29 mouse cellular contexts compared by ENCODE assay signal in the genomic region with DNA sequence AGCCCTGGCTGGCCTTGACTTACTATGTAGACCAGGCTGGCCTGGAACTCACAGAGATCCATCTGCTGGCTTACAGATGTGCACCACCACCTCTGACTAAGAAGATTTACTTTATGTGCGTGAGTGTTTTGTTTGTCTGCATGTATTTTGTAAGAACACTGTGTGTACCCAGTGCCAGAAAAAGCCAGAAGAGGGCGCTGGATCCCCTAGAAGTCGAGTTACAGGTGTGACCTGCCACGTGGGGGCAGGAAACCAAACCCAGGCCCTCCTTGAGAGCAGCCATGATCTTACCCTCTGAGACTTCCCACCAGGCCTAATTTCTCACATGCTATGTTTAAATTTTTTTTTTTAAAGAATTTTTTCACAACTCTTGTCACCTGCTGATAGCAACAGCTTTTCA. TPM values are rescaled to one million over a fixed set of nuclear protein-coding genes. Genes with fewer than 3 reads are reported as not detected.
DNase-seq lines count a peak whose midpoint lies in the region; ATAC-seq and TF ChIP-seq lines count a peak whose summit lies in the region.
"Had no signal": no experiment of that assay in that cellular context is flagged by ENCODE, and none has a peak within 500 bp of the region (broad histone marks: within the 10 kb centered on the region; RNA-seq: fewer than 3 reads in every experiment).

No protein-coding gene starts in this region.

- H3K9ac ChIP-seq in intestine, postnatal 0 days (ENCODE audit: low read depth, low read length) = no peak overlapping the region
- H3K9ac ChIP-seq in intestine, embryonic 15.5 days = no peak overlapping the region
- H3K9ac ChIP-seq in lung, postnatal 0 days (replicated peaks; ENCODE audit: low read depth) = no peak overlapping the region
- no peak overlapping the region for H3K9ac ChIP-seq in ES-E14 (ENCODE audit: insufficient read depth, low read depth, low read length, poor library complexity, severe bottlenecking)
- no peak overlapping the region for H3K9ac ChIP-seq in neural tube, embryonic 15.5 days (replicated peaks)
- H3K9ac ChIP-seq: heart, embryonic 15.5 days; hindbrain, embryonic 14.5 days; limb, embryonic 13.5 days; liver, embryonic 14.5 days; lung, embryonic 14.5 days; midbrain, embryonic 15.5 days; neural tube, embryonic 13.5 days; stomach, embryonic 15.5 days had no signal

- in situ Hi-C loops in ES-E14 (cut with MboI; ENCODE audit: low sequenced_read_pairs in 2 of 2, unreplicated experiment in 2 of 2) = no loop called here

- no peak overlapping the region for H3K4me3 ChIP-seq in intestine, postnatal 0 days (ENCODE audit: low read depth, low read length)
- H3K4me3 ChIP-seq in intestine, embryonic 15.5 days (replicated peaks) = no peak overlapping the region
- H3K4me3 ChIP-seq in lung, postnatal 0 days (ENCODE audit: low read depth, low read length) = no peak overlapping the region
- H3K4me3 ChIP-seq in ES-E14 (ENCODE audit: insufficient read depth in 1 of 2, low read depth in 1 of 2, low read length in 2 of 2, poor library complexity in 1 of 2, severe bottlenecking in 1 of 2) = no peak overlapping the region
- no peak overlapping the region for H3K4me3 ChIP-seq in neural tube, embryonic 15.5 days (replicated peaks)
- H3K4me3 ChIP-seq: forebrain, embryonic 10.5 days; heart, embryonic 15.5 days; limb, embryonic 13.5 days; midbrain, embryonic 15.5 days; myocyte; neural tube, embryonic 13.5 days; stomach, embryonic 15.5 days had no signal

- no peak for TF ChIP-seq EP300 in lung, postnatal 0 days (IDR thresholded peaks at IDR 0.05)

- no peak overlapping the region for H3K4me2 ChIP-seq in intestine, postnatal 0 days (replicated peaks; ENCODE audit: low read depth)
- no peak overlapping the region for H3K4me2 ChIP-seq in intestine, embryonic 15.5 days (replicated peaks)
- no peak overlapping the region for H3K4me2 ChIP-seq in lung, postnatal 0 days (replicated peaks; ENCODE audit: low read depth, low read length)
- no peak overlapping the region for H3K4me2 ChIP-seq in neural tube, embryonic 15.5 days
- H3K4me2 ChIP-seq: heart, embryonic 15.5 days; hindbrain, embryonic 14.5 days; limb, embryonic 13.5 days; lung, embryonic 14.5 days; midbrain, embryonic 15.5 days; neural tube, embryonic 13.5 days; stomach, embryonic 15.5 days had no signal

- WGBS in intestine, postnatal 0 days = 75% methylated on average over 4 of the region's 4 CpGs
- 70% methylated on average over 4 of the region's 4 CpGs for WGBS in intestine, embryonic 15.5 days
- 59% methylated on average over 4 of the region's 4 CpGs for WGBS in lung, postnatal 0 days
- WGBS in neural tube, embryonic 15.5 days = 80% methylated on average over 4 of the region's 4 CpGs

- H3K9me3 ChIP-seq in intestine, postnatal 0 days (ENCODE audit: control insufficient read depth) = no peaks in the 10 kb centered on the region
- no peaks in the 10 kb centered on the region for H3K9me3 ChIP-seq in intestine, embryonic 15.5 days
- no peaks in the 10 kb centered on the region for H3K9me3 ChIP-seq in lung, postnatal 0 days (ENCODE audit: low read length)
- H3K9me3 ChIP-seq in ES-E14 (ENCODE audit: control insufficient read depth, insufficient read depth, low read depth, low read length) = no peaks in the 10 kb centered on the region
- no peaks in the 10 kb centered on the region for H3K9me3 ChIP-seq in neural tube, embryonic 15.5 days (replicated peaks)
- H3K9me3 ChIP-seq: forebrain, embryonic 10.5 days; heart, embryonic 15.5 days; limb, embryonic 13.5 days; midbrain, embryonic 15.5 days; neural tube, embryonic 13.5 days; stomach, embryonic 15.5 days had no signal

- H3K27ac ChIP-seq in intestine, postnatal 0 days (ENCODE audit: low read depth, low read length) = no peak overlapping the region
- no peak overlapping the region for H3K27ac ChIP-seq in intestine, embryonic 15.5 days
- H3K27ac ChIP-seq in lung, postnatal 0 days (ENCODE audit: low read length) = no peak overlapping the region
- no peak overlapping the region for H3K27ac ChIP-seq in ES-E14 (ENCODE audit: insufficient read depth, low read depth, low read length, poor library complexity, severe bottlenecking)
- H3K27ac ChIP-seq in neural tube, embryonic 15.5 days (replicated peaks) = no peak overlapping the region
- H3K27ac ChIP-seq: forebrain, embryonic 10.5 days; heart, embryonic 15.5 days; hindbrain, embryonic 14.5 days; limb, embryonic 13.5 days; liver, embryonic 14.5 days; midbrain, embryonic 15.5 days; neural tube, embryonic 13.5 days; stomach, embryonic 15.5 days had no signal

- no peaks in the 10 kb centered on the region for H3K36me3 ChIP-seq in intestine, postnatal 0 days (ENCODE audit: control insufficient read depth, insufficient read depth)
- H3K36me3 ChIP-seq in intestine, embryonic 15.5 days = no peaks in the 10 kb centered on the region
- H3K36me3 ChIP-seq in lung, postnatal 0 days (ENCODE audit: insufficient read depth, low read length) = no peaks in the 10 kb centered on the region
- no peaks in the 10 kb centered on the region for H3K36me3 ChIP-seq in ES-E14 (ENCODE audit: control insufficient read depth, insufficient read depth, low read length, poor library complexity, severe bottlenecking)
- H3K36me3 ChIP-seq in neural tube, embryonic 15.5 days = no peaks in the 10 kb centered on the region
- H3K36me3 ChIP-seq: forebrain, embryonic 10.5 days; heart, embryonic 15.5 days; limb, embryonic 13.5 days; midbrain, embryonic 15.5 days; stomach, embryonic 15.5 days had no signal

- peak; percentile 43 for TF ChIP-seq CTCF in intestine, postnatal 0 days (IDR thresholded peaks at IDR 0.05; ENCODE audit: low read depth)
- TF ChIP-seq CTCF in lung, postnatal 0 days (IDR thresholded peaks at IDR 0.05) = 0 out of 2 replicates have a peak, but pooled peaks have one; percentile 17

- no peak for ATAC-seq in intestine, postnatal 0 days
- ATAC-seq in intestine, embryonic 15.5 days = no peak
- ATAC-seq in lung, postnatal 0 days = no peak
- ATAC-seq in neural tube, embryonic 15.5 days (ENCODE audit: low FRiP score) = no peak
- ATAC-seq: midbrain, embryonic 15.5 days had no signal

- H3K27me3 ChIP-seq in intestine, postnatal 0 days (replicated peaks; ENCODE audit: control insufficient read depth, insufficient read depth, low read length) = no peaks in the 10 kb centered on the region
- no peaks in the 10 kb centered on the region for H3K27me3 ChIP-seq in intestine, embryonic 15.5 days (replicated peaks)
- H3K27me3 ChIP-seq in lung, postnatal 0 days (replicated peaks; ENCODE audit: insufficient read depth, low read length) = no peaks in the 10 kb centered on the region
- H3K27me3 ChIP-seq in neural tube, embryonic 15.5 days (replicated peaks) = no peaks in the 10 kb centered on the region
- H3K27me3 ChIP-seq: heart, embryonic 15.5 days; limb, embryonic 13.5 days; midbrain, embryonic 15.5 days; neural tube, embryonic 13.5 days; stomach, embryonic 15.5 days had no signal

- H3K4me1 ChIP-seq in intestine, postnatal 0 days (replicated peaks; ENCODE audit: control insufficient read depth, insufficient read depth, low read length) = peaks cover 5% of the 10 kb centered on the region; the same call in 1 of the 2 replicates
- H3K4me1 ChIP-seq in intestine, embryonic 15.5 days (replicated peaks) = 0 out of 2 replicates have a peak, but pooled peaks cover 5% of the 10 kb centered on the region
- H3K4me1 ChIP-seq in lung, postnatal 0 days (ENCODE audit: insufficient read depth, low read depth, low read length) = no peaks in the 10 kb centered on the region
- peaks cover 0 to 12% of the 10 kb centered on the region in 2 experiments; a peak in 2 of 4 replicates for H3K4me1 ChIP-seq in ES-E14 (ENCODE audit: control insufficient read depth in 2 of 2, insufficient read depth in 2 of 2, low read length in 2 of 2, poor library complexity in 1 of 2)
- H3K4me1 ChIP-seq in neural tube, embryonic 15.5 days = peaks cover 20% of the 10 kb centered on the region
- H3K4me1 ChIP-seq: heart, embryonic 15.5 days; stomach, embryonic 15.5 days had no signal

- no peak for DNase-seq in lung, postnatal 0 days (ENCODE audit: low spot score)
- DNase-seq in lung, postnatal 14 days = no peak
- peak; percentile 39 for DNase-seq in A20 (ENCODE audit: low read depth, low spot score)
- peak; percentile 59 for DNase-seq in ES-E14 (ENCODE audit: low read depth, low spot score)
- DNase-seq in ovary, postnatal 10 days (ENCODE audit: low spot score) = no peak
- DNase-seq: cerebellum, adult 11-12 months; cerebellum, postnatal 10 days; gastrocnemius, postnatal 25 days; heart, postnatal 36 days; kidney, postnatal 10 days; layer of hippocampus, postnatal 36 days; lung, embryonic 14.5 days; lung, postnatal 4 days; right cerebral cortex, adult 18-20 months; right cerebral cortex, postnatal 4 days had no signal

TF ChIP-seq in ES-E14, 5 proteins besides CTCF, POLR2A, EP300 and RAD21:
- TF ChIP-seq ZC3H11A (IDR thresholded peaks at IDR 0.05; ENCODE audit: borderline replicate concordance, low read depth, low read length) (no peak), ZNF384 (IDR thresholded peaks at IDR 0.05; ENCODE audit: low read depth, low read length) (no peak), HCFC1 (IDR thresholded peaks at IDR 0.05; ENCODE audit: borderline replicate concordance, insufficient read depth, low read length) (no peak), CHD2 (IDR thresholded peaks at IDR 0.05; ENCODE audit: low read depth, low read length) (no peak), MAFK (IDR thresholded peaks at IDR 0.05; ENCODE audit: insufficient read depth, low read depth, low read length) (no peak)

RNA-seq across cellular contexts. Expression of a gene that starts 22.5 kb away (rescaled TPM):
- polyA plus RNA-seq in intestine, postnatal 0 days (2015; fragmentation: Nextera tagmentation; extraction: Ambion mirVana) = 34.0 and 36.7 TPM in 2 replicates
- polyA plus RNA-seq in intestine, embryonic 15.5 days (2015; fragmentation: Nextera tagmentation; extraction: Ambion mirVana) = 23.4 and 24.9 TPM in 2 replicates
- 19.5 and 21.1 TPM in 2 replicates for polyA plus RNA-seq in lung, postnatal 0 days (2015; fragmentation: Nextera tagmentation; extraction: Ambion mirVana)
- total RNA-seq in ES-E14 (2012; rRNA removed) = 41.5 and 84.5 TPM in 2 replicates
- polyA plus RNA-seq in neural tube, embryonic 15.5 days (2015; fragmentation: Nextera tagmentation; extraction: Ambion mirVana) = 81.2 and 143 TPM in 2 replicates
- total RNA-seq: megakaryocyte-erythroid progenitor cell, adult 5-6 weeks had no signal

RNA-seq across cellular contexts. Expression of a gene that starts 48.0 kb away (rescaled TPM):
- polyA plus RNA-seq in intestine, postnatal 0 days (2015; fragmentation: Nextera tagmentation; extraction: Ambion mirVana) = 0.08 and 0.55 TPM in 2 replicates
- polyA plus RNA-seq in intestine, embryonic 15.5 days (2015; fragmentation: Nextera tagmentation; extraction: Ambion mirVana) = 1.9 and 2.2 TPM in 2 replicates
- polyA plus RNA-seq in lung, postnatal 0 days (2015; fragmentation: Nextera tagmentation; extraction: Ambion mirVana) = not detected in 2 replicates
- 119 and 143 TPM in 2 replicates for total RNA-seq in ES-E14 (2012; rRNA removed)
- polyA plus RNA-seq in neural tube, embryonic 15.5 days (2015; fragmentation: Nextera tagmentation; extraction: Ambion mirVana) = 0.49 and 0.72 TPM in 2 replicates
- total RNA-seq: adrenal gland, adult 18-20 months; megakaryocyte-erythroid progenitor cell, adult 5-6 weeks had no signal
- polyA plus RNA-seq: myocyte had no signal

Comparison
In these comparisons a context has a peak if more than half of its experiments do, and no peak if none do; other contexts are left out.
1. DNase-seq: peak in A20 (single experiment) and ES-E14 (single experiment); none in lung, postnatal 0 days (single experiment), lung, postnatal 14 days (single experiment) and ovary, postnatal 10 days (single experiment).